Mouse (Mus musculus): Measurements from ENCODE around the gene Spire2. TPM values are rescaled to one million over a fixed set of nuclear protein-coding genes. Genes with fewer than 3 reads are reported as not detected.

The Spire2 gene
- total and polyA plus RNA-seq, 3 experiments: 0.12 to 0.33 TPM; not detected in 1

GRCm38 (mm10) chr8:123337475-123337874, 5.0 kb downstream of the Spire2 start:
- peaks cover 13% of the 10 kb centered on the region for H3K4me1 ChIP-seq (ENCODE audit: insufficient read depth, low read depth, low read length)
- no peak overlapping the region for H3K4me3 ChIP-seq (ENCODE audit: low read depth, low read length)
- DNase-seq (ENCODE audit: low spot score): no peak
- no peaks in the 10 kb centered on the region for H3K9me3 ChIP-seq (replicated peaks)
- peaks cover 44% of the 10 kb centered on the region for H3K27me3 ChIP-seq (ENCODE audit: insufficient read depth, low read length)
- ATAC-seq (ENCODE audit: extremely low read depth, insufficient number of reproducible peaks, low FRiP score, poor library complexity, severe bottlenecking): no peak
- H3K36me3 ChIP-seq (replicated peaks): no peaks in the 10 kb centered on the region
- TF ChIP-seq POLR2AphosphoS5 (IDR thresholded peaks at IDR 0.05; ENCODE audit: insufficient replicate concordance, low read depth, low read length) (no peak), CTCF (IDR thresholded peaks at IDR 0.05; ENCODE audit: low read depth, low read length) (no peak), GATA2 (IDR thresholded peaks at IDR 0.05; ENCODE audit: borderline replicate concordance, low read depth, low read length) (no peak), TAL1 (conservative IDR thresholded peaks at IDR 0.05; ENCODE audit: low read depth, low read length) (no peak), GATA1 (IDR thresholded peaks at IDR 0.05; ENCODE audit: borderline replicate concordance, low read length) (no peak)

GRCm38 (mm10) chr8:123340071-123340470, 7.6 kb downstream of the Spire2 start:
- H3K36me3 ChIP-seq (replicated peaks): no peaks in the 10 kb centered on the region
- no peak overlapping the region for H3K4me3 ChIP-seq (ENCODE audit: low read depth, low read length)
- peaks cover 8% of the 10 kb centered on the region; the same call in 1 of the 2 replicates for H3K4me1 ChIP-seq (ENCODE audit: insufficient read depth, low read depth, low read length)
- no peaks in the 10 kb centered on the region for H3K9me3 ChIP-seq (replicated peaks)
- TF ChIP-seq GATA2 (IDR thresholded peaks at IDR 0.05; ENCODE audit: borderline replicate concordance, low read depth, low read length) (no peak), POLR2AphosphoS5 (IDR thresholded peaks at IDR 0.05; ENCODE audit: insufficient replicate concordance, low read depth, low read length) (no peak), GATA1 (IDR thresholded peaks at IDR 0.05; ENCODE audit: borderline replicate concordance, low read length) (no peak), CTCF (IDR thresholded peaks at IDR 0.05; ENCODE audit: low read depth, low read length) (no peak), TAL1 (conservative IDR thresholded peaks at IDR 0.05; ENCODE audit: low read depth, low read length) (no peak)
- peaks cover 35% of the 10 kb centered on the region for H3K27me3 ChIP-seq (ENCODE audit: insufficient read depth, low read length)
- no peak for DNase-seq (ENCODE audit: low spot score)
- ATAC-seq (ENCODE audit: extremely low read depth, insufficient number of reproducible peaks, low FRiP score, poor library complexity, severe bottlenecking): no peak

DNA sequence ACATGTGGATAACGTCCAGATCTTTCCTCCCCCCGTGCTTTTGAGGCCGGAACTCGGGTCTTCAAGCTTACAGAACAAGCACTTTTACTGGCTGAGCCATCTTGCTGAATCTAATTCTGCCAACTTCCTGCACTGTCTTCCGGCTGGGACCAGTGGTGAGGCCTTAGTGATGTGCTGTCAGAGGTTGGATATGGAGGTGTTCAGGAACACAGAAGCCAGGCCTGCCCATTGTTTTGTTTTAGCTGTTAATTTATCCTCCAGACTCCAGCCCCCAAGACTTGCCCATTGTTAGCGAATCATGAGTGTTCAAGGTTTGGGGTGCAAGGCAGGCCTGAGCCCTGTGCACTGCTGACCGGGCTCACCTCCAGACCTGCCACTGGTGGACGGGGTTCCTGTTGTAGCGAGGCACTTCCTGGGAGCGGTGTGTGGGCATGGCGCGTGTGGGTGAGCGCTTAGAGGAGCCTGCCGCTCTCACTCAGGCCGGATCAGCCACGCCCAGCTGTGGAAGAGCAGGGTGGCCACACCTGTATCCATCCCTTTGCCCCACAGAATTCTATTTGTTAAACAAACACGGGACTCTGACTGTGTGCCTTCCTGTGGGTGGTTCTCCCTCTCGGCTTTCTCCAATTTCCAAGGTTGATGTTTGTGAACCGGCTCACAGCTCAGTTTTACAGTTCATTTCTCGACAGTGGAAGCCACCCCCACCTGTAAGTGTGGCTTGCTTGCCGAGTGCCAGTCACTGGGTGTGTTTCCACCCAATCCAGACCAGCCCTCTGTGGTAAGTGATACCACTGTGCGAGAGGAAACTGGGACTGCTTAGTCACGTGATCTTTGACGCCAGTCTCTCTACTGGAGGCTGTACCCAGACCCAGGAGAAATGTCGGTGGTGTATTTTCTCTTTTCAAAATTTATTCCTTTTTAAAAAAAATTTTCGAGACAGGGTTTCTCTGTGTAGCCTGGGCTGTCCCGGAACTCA, 8.8 kb downstream of the Spire2 start:
- DNase-seq (ENCODE audit: low spot score): no peak
- TF ChIP-seq TAL1 (conservative IDR thresholded peaks at IDR 0.05; ENCODE audit: low read depth, low read length): no peak
- no peak for TF ChIP-seq CTCF (IDR thresholded peaks at IDR 0.05; ENCODE audit: low read depth, low read length)
- no peak for TF ChIP-seq POLR2AphosphoS5 (IDR thresholded peaks at IDR 0.05; ENCODE audit: insufficient replicate concordance, low read depth, low read length)
- Histone ChIP-seq H3K36me3 (replicated peaks) (no peaks in the 10 kb centered on the region), H3K4me1 (ENCODE audit: insufficient read depth, low read depth, low read length) (peaks cover 11% of the 10 kb centered on the region; the same call in 1 of the 2 replicates), H3K4me3 (ENCODE audit: low read depth, low read length) (no peak overlapping the region), H3K9me3 (replicated peaks) (no peaks in the 10 kb centered on the region), H3K27me3 (ENCODE audit: insufficient read depth, low read length) (peaks cover 38% of the 10 kb centered on the region)
- no peak for ATAC-seq (ENCODE audit: extremely low read depth, insufficient number of reproducible peaks, low FRiP score, poor library complexity, severe bottlenecking)

DNA sequence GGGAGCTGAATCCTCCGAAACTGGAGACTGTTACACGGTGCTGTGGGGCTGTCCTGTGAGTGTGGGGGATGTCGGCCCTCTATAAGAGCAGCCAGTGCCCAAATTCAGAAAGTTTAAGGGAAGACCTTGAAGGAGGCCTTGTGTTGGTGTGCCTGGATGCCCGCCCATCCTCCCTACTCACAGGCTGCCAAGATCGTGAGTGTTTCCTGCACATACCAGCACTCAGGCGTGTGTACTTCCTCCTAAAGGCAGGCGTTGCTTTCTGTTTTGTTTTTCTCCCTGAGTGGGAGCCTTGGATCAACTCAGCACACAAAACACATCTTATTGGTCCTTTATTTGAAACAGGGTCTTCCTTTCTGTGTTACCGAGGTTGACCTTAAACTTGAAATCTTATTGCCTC, 9.7 kb downstream of the Spire2 start:
- TF ChIP-seq GATA1 (IDR thresholded peaks at IDR 0.05; ENCODE audit: borderline replicate concordance, low read length): no peak
- TF ChIP-seq TAL1 (conservative IDR thresholded peaks at IDR 0.05; ENCODE audit: low read depth, low read length): no peak
- no peak for TF ChIP-seq POLR2AphosphoS5 (IDR thresholded peaks at IDR 0.05; ENCODE audit: insufficient replicate concordance, low read depth, low read length)
- no peak for TF ChIP-seq GATA2 (IDR thresholded peaks at IDR 0.05; ENCODE audit: borderline replicate concordance, low read depth, low read length)
- TF ChIP-seq CTCF (IDR thresholded peaks at IDR 0.05; ENCODE audit: low read depth, low read length): no peak
- no peak for DNase-seq (ENCODE audit: low spot score)
- H3K36me3 ChIP-seq (replicated peaks): no peaks in the 10 kb centered on the region
- no peak overlapping the region for H3K4me3 ChIP-seq (ENCODE audit: low read depth, low read length)
- H3K4me1 ChIP-seq (ENCODE audit: insufficient read depth, low read depth, low read length): peaks cover 11% of the 10 kb centered on the region; the same call in 1 of the 2 replicates
- ATAC-seq (ENCODE audit: extremely low read depth, insufficient number of reproducible peaks, low FRiP score, poor library complexity, severe bottlenecking): no peak
- no peaks in the 10 kb centered on the region for H3K9me3 ChIP-seq (replicated peaks)
- H3K27me3 ChIP-seq (ENCODE audit: insufficient read depth, low read length): peaks cover 39% of the 10 kb centered on the region

- no peak overlapping the region for H3K4me3 ChIP-seq (ENCODE audit: low read depth, low read length)
These were observed 10.4 kb downstream of the Spire2 start for GRCm38 (mm10) chr8:123342911-123343310.

GRCm38 (mm10) chr8:123343422-123343821, 10.9 kb downstream of the Spire2 start:
- Histone ChIP-seq H3K4me3 (ENCODE audit: low read depth, low read length) (no peak overlapping the region), H3K27me3 (ENCODE audit: insufficient read depth, low read length) (peaks cover 45% of the 10 kb centered on the region), H3K36me3 (replicated peaks) (no peaks in the 10 kb centered on the region), H3K9me3 (replicated peaks) (no peaks in the 10 kb centered on the region), H3K4me1 (ENCODE audit: insufficient read depth, low read depth, low read length) (peaks cover 11% of the 10 kb centered on the region; the same call in 1 of the 2 replicates)
- TF ChIP-seq TAL1 (conservative IDR thresholded peaks at IDR 0.05; ENCODE audit: low read depth, low read length) (no peak), GATA2 (IDR thresholded peaks at IDR 0.05; ENCODE audit: borderline replicate concordance, low read depth, low read length) (no peak), GATA1 (IDR thresholded peaks at IDR 0.05; ENCODE audit: borderline replicate concordance, low read length) (no peak), CTCF (IDR thresholded peaks at IDR 0.05; ENCODE audit: low read depth, low read length) (no peak), POLR2AphosphoS5 (IDR thresholded peaks at IDR 0.05; ENCODE audit: insufficient replicate concordance, low read depth, low read length) (no peak)
- no peak for ATAC-seq (ENCODE audit: extremely low read depth, insufficient number of reproducible peaks, low FRiP score, poor library complexity, severe bottlenecking)
- DNase-seq (ENCODE audit: low spot score): no peak

More at GRCm38 (mm10) chr8:123342911-123343310, 10.4 kb downstream of the Spire2 start:
- TF ChIP-seq GATA1 (IDR thresholded peaks at IDR 0.05; ENCODE audit: borderline replicate concordance, low read length) (no peak), POLR2AphosphoS5 (IDR thresholded peaks at IDR 0.05; ENCODE audit: insufficient replicate concordance, low read depth, low read length) (no peak), CTCF (IDR thresholded peaks at IDR 0.05; ENCODE audit: low read depth, low read length) (no peak), GATA2 (IDR thresholded peaks at IDR 0.05; ENCODE audit: borderline replicate concordance, low read depth, low read length) (no peak), TAL1 (conservative IDR thresholded peaks at IDR 0.05; ENCODE audit: low read depth, low read length) (no peak)
- no peak for DNase-seq (ENCODE audit: low spot score)
- ATAC-seq (ENCODE audit: extremely low read depth, insufficient number of reproducible peaks, low FRiP score, poor library complexity, severe bottlenecking): no peak
- H3K9me3 ChIP-seq (replicated peaks): no peaks in the 10 kb centered on the region
- peaks cover 11% of the 10 kb centered on the region; the same call in 1 of the 2 replicates for H3K4me1 ChIP-seq (ENCODE audit: insufficient read depth, low read depth, low read length)
- peaks cover 40% of the 10 kb centered on the region for H3K27me3 ChIP-seq (ENCODE audit: insufficient read depth, low read length)
- H3K36me3 ChIP-seq (replicated peaks): no peaks in the 10 kb centered on the region
